Mouse (Mus musculus): ENCODE results near the gene Crct1.

Gene Crct1

DNA sequence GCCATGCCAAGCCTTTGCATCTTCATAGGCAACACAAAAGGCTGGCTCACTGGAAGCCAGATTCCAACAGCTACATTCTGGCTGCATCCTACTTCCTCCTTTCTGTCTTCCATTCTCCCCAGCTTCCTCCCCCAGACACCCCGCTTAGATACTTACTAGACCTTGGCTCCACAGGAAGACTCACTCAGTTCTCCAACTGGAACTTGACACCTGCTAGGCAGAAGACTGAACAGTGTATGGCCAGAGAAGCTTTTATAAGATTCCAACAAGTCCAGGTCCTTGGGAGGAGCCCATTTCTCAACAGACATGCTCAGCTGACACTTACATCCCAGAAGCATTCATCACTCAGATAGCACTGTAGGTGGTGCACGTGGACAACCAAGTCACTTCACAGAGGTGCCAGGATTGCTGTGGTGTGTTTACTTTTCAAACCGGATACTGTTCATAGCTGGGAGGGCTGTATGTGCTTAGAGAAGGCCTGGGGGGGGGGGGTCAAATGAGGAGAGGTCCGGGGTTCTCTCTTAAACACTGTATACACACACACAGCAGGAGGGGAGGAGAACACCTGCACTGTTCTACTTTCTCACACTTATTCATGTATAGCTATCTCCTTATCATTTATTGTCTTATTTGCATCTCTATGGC lies at the start of gene Crct1:
Gene Crct1, minus strand, starts transcription at position 228 of the 645 bp plus-strand sequence.
- in situ Hi-C loops (cut with MseI, MboI), result no loop called here

DNA sequence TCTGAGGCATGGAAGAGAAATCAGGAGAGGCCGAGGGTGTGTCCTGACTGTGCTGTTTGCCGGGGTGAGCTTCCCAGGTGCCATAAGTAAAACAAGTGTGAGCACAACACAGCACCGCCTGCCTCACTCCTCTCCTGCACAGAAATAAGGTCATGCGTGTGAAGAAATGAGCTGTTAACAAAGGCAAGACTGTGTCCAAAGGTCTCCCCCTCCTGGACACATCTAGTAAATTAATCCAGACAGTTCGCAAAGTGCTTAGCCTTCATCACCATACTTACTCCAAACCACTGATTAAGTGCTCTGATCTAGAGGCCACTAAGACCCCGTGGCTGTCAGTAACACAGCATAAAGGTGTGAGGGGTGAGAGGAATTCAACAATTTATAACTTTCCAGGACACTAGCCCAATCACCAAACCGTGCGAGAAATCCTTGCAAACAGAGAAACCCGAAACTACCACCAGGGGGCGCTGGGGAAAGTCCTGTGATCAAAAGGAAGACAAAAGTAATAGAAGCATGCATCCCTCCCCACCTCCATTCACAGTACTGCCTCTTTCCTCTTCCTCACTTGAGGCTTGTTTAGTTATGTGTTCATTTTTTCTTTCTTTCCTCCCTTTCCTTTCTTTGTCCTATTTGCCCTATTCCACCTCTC lies 37.5 kb upstream of the Crct1 start:
- in situ Hi-C loops (cut with MseI, MboI), result no loop called here

DNA sequence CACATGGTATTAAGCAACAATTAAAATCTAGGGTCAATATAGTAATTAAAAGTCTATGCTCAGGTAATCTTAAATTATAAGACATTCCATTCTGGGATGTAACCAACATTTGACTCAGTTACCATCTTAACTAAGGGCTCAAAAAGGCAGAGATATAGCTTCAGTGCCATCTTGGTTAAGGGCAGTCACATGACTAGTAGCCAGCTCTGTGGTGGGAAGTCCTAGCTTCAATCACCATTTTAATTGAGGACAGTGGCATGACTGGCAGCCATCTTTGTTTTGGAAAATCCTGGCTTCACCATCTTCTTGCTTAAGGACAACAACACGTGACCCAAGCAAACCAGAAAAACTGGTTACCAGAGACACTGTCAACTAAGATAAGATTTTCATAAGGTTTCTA lies 34.7 kb upstream of the Crct1 start:
- in situ Hi-C loops (cut with MseI, MboI), result no loop called here

DNA sequence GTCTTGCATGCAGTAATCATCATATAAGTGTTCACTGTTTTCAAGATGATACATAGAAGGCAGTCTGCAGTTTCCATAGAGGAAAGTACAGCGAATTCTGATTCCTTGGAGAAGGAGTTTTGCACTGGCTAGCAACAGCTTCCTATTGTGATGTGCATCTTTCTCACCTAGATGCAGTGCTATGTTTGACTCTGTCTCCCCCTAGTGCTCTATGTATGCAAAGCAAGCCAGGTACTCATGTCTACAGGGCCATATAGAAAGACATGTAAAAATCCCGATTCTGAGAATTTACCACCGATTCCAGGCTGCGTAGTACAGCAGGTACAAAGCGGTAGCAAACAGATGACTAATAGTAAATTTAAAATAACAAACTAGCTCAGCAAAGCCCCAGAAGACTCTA lies 16.0 kb upstream of the Crct1 start:
- in situ Hi-C loops (cut with MseI, MboI), result loop anchor here (5.0 to 10.0 kb wide), 2 partner anchors 109 to 127 kb away; no protein-coding TSS in a partner anchor

DNA sequence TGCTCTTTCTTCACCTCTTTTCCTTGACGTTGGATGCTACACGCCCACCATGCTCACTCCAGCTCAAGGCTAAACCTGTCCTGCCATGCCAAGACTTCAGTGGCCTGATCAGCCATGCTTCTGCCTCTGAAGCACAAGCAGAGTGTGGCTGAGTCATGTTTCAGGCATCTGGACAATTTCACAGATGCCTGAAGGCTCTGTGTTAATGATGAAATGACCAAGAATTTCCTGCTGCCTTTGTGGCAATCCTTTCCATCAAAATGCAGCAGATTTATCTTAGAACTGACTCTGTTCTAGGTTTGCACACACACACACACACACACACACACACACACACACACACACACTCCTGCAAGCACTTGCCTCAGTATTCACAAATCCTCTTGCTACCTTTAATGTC lies 10.0 kb upstream of the Crct1 start:
- in situ Hi-C loops (cut with MseI, MboI), result no loop called here

DNA sequence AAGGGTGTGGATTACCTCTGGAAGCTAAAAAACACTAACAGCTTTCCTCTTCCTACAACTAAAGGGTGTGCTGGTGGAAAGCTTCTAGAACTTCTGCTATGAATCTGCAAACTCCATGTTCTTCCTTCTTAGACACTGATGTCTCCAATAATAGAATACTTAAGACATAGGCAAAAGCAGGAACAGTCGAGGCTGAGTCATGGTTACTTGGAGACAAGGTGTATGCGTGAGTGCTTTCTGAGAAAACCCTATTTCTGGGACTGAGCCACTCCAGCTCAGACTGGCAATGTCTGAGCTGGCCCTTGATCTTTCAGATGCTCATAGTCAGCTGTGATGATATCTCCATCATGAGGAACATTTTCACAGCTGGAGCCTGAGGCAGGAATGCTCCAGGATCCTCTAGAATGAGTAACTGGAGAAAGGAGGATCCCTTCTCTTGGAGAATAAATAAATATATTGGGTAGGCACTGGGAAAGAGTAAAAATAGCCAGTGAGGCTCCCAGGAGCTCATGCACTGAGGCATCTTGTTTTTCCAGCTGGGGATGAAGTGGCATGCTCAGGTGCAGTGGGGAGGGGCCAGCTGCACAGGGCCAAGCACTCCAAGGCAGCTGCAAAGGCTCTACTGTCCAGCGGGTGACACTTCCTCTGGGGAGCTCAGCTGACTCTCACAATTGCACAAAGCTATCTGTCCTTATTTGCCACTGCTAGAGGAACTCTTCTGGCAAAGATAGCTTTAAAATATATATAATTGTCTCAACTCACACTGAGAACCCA lies 8.1 kb upstream of the Crct1 start:
- in situ Hi-C loops (cut with MseI, MboI), result no loop called here

DNA sequence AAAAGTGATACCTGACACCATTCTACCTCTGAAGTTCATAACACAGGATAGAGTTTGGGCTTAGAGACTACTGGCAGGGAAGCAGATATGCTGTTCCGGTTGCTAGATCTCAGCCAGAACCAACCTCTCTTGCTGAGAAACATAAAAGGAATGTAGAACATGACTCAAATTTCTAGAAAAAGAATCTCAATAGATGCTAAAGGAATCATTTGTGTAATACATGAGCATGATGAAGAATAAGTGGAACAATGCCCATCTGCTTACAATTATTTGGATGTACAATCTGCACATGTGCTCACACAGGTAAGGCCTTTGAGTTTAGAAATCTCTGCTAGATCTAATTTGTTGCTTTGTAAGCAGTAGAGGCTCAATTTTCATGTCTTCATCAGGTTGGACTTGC lies 5.7 kb upstream of the Crct1 start:
- in situ Hi-C loops (cut with MseI, MboI), result no loop called here

DNA sequence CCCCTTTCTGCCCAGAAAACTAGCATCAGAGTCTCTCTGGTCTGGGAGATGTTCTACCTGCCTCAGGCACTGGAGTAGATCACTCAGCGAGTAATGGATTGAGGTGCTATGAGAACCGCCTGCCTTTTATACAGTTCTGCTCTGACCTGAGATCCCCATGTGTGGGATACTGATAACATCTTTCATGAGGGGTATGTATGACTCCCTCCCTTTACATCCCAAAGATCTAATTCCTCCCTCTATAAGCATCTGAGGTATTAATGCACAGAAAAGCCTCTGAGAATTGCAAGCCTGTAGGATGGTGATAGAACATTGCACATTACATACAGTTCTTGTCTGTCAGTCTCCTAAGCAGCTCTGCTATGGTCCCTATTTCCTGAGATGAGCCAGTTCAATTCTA lies 3.5 kb upstream of the Crct1 start, which contains the start of gene Lce1m:
Gene Lce1m, minus strand, starts transcription at position 101 of the 400 bp plus-strand sequence.
- in situ Hi-C loops (cut with MseI, MboI), result no loop called here

DNA sequence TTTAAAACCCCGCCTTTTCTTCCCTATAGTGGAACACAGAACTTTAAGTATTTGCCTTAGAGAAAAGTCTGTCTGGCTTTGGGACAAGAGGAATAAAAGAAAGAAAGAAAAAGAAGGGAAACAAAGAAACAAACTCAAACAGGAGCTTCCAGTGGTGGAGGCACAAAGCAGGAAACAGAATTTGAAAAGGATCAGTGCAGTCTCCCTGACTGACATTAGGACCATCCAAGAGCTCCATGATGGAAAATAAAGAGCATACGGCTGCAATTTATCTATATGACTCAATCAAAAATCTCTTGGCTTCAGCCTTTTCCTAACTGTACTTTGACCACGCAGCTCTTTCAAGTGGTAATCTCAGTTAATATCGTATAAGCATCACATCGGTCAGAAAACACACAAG lies 616 bp downstream of the Crct1 start:
- in situ Hi-C loops (cut with MseI, MboI), result no loop called here

DNA sequence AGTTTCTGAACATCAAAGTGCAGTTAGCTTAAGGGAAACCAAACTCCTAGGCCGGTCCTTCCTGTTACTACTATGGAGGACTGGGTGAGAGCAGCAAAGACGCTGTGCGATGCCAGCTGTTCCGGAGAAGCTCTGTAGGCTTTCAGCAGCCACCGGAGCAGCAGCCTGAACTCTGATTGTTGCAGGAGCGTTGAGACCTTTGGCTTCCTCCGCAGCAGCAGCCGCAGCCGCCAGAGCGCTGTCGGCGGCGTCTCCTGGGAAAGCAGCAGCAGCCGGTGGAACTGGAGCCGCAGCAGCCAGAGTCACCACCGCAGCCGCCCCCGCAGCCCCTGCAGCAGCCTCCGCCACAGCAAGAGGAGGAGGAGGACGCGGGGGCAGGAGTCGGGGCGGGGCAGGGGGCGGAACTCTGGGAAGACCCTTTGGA lies 1.1 kb downstream of the Crct1 start:
- in situ Hi-C loops (cut with MseI, MboI), result no loop called here

DNA sequence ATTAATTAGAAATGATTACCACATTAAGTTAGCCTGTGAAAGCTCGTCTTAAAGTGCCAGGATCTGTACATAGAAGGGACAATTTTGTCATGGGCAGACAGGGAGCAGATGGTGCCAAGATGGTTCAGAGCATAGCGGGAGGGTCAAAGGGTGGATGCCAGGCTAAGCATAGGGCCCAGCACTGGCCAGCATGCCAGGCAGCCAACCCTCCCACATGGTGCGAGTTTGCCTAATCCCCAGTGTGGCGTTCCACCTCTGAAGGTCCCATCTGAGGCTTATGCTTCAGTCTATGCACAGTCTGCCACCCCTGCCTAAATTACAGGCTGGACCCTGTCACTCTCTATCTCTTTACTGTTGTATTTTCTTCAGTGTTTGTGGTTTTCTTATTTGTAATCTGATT lies 12.6 kb downstream of the Crct1 start:
- in situ Hi-C loops (cut with MseI, MboI), result no loop called here

DNA sequence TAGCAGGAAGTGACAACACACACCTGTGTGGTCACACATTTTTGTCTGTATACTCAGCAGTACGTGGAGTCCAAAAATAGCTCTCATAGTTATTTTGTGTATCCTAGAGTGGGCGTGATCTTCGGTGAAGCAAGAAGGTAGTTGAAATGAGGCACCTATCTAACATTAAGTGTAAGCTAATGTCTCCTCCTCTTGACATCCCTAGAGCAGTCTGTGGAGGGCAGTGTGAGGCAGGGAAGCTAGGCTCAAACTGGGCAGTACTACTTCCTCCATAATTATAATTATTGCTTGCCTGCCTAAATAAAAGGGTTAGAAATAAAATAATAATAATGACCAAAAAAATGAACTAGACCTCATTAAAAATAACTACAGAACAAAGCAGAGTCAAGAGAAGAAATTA lies 14.9 kb downstream of the Crct1 start:
- in situ Hi-C loops (cut with MseI, MboI), result no loop called here

DNA sequence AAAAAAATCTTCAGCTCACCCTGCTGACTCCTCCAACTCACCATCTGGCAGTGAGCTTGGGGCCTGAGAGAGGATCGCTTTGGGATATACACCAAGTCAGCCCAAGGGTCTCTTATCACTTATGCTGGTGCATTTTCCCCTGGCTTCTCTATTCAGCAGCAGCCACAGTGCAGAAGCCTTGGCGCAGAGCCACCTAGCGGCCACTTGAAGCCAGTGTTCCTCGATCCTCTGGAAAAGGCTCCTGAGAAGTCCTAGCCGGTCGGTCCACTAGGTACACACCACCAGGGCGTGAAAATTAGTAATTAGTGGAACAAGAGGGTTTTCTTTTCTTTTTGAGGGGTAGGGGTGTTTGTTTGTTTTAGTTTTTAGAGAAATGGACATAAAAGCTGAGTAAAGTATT lies 16.8 kb downstream of the Crct1 start:
- in situ Hi-C loops (cut with MseI, MboI), result no loop called here

DNA sequence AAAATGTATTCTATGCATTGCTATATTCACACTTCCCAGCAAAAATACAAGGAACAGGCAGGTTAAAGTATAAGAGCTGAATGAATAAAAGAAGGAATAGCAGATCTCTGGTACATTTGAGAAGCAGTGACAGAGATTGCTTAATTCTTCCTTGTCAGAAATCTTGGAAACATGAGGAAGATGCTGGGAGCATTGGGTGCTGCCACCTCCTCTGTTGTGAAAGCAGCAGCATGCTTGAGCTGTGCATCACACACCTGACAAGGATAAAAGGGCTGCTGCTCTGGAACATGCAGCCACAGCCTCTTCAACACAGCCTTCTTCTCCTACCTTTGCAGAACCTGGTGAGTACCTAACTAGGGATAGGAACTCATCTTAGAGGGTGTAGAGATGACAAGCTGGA lies 23.6 kb downstream of the Crct1 start, which contains the start of gene Lce3f:
Gene Lce3f, plus strand, starts transcription at position 301 of the 400 bp plus-strand sequence.
- in situ Hi-C loops (cut with MseI, MboI), result no loop called here

DNA sequence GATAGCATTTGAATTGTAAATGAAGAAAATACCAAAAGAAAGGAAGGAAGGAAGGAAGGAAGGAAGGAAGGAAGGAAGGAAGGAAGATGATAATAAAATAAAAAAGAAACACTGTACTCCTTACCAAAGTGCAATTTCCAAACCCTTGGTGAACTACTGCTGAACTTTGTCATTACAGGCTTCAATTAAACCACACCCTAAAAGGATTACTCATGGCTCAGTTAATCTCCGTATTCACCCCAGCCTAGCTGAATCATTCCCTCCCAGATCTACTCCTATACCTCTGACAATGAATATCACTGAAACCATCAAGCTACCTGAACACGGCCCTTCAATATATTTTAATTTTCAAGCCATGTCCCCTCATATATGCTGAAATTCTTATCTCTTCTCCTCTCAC lies 37.0 kb downstream of the Crct1 start:
- in situ Hi-C loops (cut with MseI, MboI), result no loop called here

DNA sequence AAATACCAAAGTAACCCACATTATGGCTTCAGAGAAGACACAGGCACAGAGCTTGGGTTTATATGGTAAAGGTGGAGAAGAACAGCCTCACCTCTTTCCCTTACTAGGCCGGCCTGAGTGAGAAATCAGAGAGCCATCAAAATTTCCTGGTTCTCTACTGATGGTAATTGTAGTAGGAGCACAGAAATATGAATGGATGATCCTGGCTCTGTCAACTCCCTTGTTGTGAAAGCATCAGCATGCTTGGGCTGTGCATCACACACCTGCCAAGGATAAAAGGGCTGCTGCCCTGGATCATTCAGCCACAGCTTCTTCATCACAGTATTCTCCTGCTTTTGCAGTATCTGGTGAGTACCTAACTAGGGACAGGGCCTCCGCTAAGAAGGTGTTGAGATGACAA lies 48.7 kb downstream of the Crct1 start, which contains the start of gene Lce3e:
Gene Lce3e, plus strand, starts transcription at position 301 of the 400 bp plus-strand sequence.
- in situ Hi-C loops (cut with MseI, MboI), result no loop called here
